Mouse (Mus musculus) urinary bladder, adult 2 months (tissue): ENCODE results near the gene Rer1. TPM values are rescaled to one million over a fixed set of nuclear protein-coding genes. Genes with fewer than 3 reads are reported as not detected.
A peak's percentile ranks its signal among the peaks of the same experiment; 100 is the strongest.

Experiments used
- DNase-seq: peaks from one replicate; pipeline ENCODE4 v3.0.0; 2022; ENCODE audit warnings: low spot score
- polyA plus RNA-seq: library from polyadenylated mRNA; depleted of rRNA; stranded (reverse); fragments of >200 nt; gene quantifications from 2 replicates; pipeline ENCODE4 v1.2.3, GENCODE M21; 2012

Gene Rer1
- polyA plus RNA-seq, 1 experiment: 159 TPM

DNA sequence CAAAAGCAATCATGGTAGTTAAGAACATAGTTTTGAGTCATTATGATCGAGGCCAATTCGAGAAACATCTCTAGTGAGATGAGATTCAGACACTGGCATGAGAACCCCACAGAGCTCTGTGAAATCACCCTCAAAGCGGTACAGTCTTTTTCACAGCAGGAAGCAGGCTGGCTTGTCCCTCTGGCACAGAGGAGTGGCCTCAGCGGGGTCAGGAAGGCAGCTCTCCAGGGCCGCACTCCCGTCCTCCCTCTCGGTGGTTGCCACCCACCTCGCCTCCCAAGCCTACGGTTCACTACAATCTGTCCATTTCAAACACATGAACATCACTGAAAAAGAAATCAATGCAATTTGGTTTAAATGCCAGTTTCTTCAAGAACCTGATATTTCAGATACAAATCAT lies 11.8 kb downstream of the Rer1 start:
- no peak for DNase-seq

DNA sequence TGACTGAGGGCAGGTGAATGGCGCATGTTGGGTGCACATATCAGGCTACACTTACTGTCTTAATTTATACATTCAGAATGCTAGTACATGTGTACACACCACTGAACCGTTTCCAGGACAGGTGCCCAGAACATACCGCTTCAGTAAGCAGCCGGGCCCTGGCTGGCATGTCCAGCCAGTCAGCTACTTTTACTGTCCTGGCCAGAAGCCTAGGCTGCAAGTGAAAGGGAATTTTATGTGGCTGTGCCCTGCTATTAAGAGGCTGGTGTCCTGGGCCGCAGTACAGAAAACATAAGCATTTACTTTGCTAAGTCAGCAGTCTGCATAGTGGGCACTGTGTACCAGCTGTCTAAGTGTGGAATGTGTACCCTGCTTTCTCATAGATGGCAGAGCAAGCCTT lies 15.3 kb downstream of the Rer1 start:
- DNase-seq: no peak

DNA sequence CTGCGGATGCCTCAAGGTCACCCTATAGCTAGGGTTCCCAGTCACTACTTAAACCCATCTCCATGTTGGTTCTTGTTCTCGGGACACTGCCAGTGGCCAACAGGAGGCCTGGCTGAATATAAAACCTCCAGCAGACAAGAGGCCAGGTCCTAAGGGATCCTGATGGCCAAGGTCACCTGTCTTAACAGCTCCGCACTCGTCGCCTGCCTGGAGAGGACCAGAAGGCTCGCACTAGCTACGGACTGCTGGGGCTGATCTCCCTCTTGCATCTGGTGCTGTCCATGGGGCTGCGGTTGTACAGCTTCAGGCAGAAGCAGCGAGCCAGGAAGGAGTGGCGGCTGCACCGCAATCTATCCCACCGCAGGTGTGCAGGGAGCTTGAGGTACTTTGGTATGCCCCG lies 16.0 kb downstream of the Rer1 start:
- no peak for DNase-seq

DNA sequence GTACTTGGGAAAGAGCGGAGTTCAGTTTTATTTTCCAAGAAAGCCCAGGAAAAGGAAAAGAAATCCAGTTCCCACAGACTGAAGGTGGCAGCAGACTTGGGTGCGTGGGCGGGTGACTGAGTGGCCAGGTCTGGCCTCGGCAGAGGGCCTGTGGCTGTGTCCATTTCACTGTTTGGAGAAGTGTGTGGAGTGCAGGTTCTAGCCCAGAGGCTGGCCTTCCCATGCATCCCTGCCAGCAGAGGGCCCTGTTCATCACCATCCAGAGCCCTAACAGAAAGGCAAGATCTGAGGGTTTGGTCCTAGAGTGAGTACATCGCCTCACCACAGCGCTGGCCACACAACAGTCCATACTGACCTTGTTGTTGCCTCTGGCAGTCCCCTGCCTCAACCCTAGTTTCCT lies 17.0 kb downstream of the Rer1 start:
- no peak for DNase-seq

DNA sequence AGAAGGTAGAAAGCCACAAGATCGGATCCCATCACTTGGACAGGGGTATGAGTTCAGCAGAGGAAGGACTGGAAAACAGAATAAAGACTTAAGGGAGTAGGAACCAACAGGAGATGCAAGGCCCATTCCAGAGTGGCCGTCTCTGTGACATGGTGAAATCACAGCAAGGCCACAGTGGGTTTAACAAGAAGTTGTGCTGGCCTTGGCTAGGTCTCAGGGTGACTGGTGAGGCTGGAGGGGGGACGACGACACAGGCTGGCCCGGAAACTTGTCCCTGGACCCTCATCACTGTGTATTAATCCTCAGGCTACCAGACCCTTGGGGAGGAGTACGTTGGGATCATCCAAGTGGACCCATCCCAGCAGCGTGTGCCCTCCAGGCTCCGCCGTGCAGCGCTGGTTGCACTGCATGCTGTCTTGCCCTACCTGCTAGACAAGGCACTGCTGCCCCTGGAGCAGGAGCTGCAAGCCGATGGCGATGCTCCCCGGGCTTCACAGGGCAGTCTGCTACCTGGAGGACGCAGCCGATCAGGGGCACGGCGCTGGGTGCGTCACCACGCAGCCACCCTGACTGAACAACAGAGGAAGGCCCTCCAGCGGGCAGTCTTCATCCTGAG lies 17.7 kb downstream of the Rer1 start:
- DNase-seq: no peak

DNA sequence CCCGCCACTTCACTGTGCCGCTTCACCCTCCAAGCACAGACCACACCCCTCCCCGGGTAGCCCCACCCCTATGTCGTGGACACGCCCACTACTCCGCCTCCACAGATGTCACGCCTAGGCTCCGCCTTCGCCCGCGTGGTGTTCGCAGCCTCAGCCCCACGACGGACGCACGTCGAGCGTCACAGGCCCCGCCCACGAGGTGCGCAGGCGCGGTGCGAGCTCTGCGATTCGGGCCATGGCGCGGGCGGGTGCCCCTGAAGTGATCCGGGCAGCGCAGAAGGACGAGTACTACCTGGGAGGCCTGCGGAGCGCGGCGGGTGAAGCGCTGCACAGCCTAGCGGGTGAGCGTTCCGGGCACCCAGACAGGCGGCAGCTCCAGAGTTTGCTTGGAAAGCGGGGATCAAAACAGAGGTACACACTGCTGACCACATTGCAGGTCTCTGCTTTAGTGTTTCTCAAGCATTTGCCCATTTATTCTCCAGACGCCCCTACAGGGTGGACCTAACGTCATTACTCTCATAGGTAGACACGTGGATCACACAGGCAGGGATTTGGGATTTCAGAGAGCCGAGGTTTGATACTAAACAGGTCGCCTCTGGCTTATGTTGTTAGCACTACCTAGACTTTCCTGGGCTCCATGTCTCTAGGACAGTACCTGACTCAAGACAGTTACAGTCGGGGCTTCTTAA lies 19.2 kb downstream of the Rer1 start, which contains the start of gene Pex10:
Pex10 (plus strand) TSS at position 183 of the 689 bp plus-strand sequence.
- peak; percentile 92 for DNase-seq

DNA sequence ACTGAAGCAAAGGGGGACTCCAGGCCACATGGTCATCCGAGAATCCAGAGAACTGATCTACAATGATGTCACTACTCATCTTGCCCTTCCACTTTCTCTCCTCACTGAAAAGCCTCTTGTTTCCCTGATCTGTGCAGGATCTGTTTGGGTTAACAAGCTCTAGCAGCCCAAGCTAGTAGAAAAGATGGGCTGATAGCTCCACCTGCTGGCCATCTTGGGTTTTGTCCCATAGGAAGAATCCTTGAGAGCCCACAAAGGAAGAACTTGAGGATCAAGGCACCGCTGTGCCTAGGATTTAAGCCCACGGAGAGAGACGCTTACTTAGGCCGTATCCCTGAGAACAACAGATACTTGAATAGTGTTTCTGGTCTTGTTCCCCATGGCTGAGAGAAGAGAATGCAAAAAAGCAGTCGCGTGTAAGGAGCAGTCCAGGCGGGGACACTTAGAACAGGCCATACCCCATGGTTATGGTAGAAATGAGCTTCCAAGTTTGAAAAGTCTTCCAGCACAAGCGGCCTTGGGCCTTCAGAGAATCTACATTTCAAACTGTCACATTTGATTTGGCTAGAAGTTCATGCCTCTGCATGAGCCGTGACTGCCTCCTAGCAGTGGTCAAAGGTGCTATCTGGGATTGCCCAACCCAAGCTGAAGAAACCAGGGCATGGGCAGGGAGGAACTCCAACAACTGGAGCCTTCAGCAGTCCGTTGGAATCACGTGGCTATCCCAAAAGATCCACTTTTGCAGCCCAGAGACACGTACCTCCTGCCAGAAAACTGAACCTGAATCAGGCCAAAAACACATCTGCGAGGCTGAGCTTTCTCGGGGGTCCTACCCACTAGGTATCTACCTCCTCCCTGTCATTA lies 20.0 kb downstream of the Rer1 start:
- DNase-seq: no peak

DNA sequence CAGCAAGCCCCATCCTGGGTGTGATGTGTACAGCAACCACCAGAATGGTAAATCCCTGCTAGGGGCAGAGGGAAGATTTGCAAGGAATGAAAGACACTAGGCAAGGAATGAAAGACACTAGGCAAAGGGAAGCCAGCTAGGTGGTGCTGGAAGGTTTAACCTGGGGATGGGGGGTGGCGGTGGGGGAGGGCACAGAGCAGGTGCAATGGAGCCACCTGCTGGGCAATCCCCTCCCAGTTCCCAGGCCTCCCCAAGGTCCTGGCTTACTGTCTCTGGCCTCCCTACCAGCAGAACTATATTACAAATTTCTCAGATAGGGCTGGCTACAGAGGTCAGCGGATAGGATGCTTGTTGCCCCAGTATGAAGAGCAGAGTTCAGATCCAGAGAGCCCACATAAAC lies 21.7 kb downstream of the Rer1 start:
- no peak for DNase-seq

DNA sequence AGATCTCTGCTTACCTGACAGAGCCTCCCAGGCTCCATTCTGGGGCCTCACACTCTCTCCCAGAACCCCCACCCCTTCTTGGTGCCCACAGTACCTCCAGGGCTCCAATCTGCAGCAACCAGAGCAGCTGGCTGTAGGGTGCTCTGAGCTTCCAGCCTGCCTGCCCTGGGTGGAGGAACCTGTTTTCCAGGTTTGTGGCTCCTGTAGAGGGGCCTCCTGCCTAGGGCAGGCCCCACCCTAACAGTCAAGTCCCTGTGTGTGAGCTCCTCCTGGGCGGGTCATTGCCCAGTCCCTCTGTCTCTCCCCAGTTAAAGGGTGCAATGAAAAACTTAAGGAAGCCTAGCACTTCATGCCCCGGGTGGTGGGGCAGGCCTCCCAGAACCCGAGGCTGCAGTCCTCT lies 22.3 kb downstream of the Rer1 start:
- no peak for DNase-seq

DNA sequence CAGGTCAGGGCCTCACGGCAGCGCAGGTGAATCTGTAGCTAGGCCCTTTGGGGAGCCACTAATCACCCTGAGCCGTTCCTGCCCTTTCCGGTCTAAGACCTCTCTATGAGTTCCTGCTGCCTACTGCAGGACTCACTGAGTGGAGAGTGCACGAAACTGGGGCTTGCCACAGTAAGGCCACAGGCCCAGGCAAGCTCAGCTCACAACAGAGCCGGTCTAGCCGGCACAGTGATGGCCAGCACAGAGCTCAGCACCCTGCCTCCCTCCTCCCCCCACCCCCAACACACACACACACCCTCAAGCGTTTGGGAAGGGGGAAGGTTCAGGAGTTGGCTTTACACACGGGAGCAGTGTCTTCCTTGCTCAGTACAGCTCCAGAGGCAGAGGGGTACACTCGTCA lies 27.9 kb downstream of the Rer1 start:
- peak; percentile 53 for DNase-seq

DNA sequence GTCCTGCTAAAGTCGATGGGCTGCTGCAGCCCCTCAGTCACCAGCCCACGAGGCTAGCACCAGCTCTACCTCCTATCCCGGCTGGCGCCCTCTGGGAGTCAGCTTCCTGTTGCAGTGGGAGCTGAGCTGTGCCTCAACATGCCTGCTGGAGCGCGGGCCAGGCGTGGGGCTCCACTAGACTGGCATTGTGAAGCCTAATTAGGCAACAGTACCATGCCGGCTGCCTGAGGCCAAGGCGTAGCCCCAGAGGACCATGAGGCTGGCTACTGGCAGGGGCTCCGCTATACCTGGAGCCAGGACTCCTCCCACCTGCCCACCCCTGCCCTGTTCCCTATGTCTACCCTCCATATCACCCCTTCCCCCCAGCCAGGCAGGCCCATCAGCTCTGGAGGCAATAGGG lies 29.5 kb downstream of the Rer1 start, which contains the start of gene Plch2:
Plch2 (minus strand) TSS at position 61 of the 400 bp plus-strand sequence.
- DNase-seq: peak; percentile 58

DNA sequence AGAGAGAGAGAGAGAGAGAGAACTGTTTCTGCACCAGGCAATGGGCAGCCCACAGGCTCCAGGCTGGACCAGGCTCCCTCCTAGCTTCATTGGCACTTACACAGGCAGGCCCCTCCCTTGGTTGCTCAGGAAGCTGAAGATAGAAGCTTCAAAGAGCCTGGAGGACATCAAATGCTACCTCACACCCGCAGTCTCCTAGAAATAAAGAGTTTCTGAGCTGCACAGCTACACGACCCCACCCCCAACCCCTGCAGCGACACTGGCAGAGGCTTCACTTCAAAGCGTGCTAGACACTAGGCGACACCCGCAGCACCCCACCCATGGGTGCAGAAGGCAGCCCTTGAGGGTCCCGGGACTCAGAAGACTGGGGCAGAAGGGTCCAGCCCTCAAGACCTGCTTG lies 36.1 kb downstream of the Rer1 start:
- DNase-seq: no peak

DNA sequence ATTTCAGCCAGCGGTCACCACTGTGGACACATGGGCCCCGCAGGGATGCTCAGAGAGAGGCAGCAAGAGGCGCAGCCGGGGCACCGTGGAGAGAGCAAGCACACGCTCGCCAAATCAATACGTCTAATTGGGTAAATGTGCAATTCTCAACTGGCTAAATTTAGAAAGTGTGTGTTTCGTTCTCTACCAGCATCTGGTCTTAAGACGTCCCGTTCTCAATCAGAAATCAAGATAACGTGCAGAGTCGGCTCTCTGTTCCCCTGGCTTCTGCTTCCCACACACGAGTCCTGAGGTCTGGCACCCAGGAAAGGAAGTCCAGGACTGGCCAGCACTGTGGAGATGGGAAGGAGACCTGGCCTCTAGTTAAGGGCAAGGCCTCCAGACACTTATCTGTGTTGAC lies 39.5 kb downstream of the Rer1 start:
- no peak for DNase-seq

DNA sequence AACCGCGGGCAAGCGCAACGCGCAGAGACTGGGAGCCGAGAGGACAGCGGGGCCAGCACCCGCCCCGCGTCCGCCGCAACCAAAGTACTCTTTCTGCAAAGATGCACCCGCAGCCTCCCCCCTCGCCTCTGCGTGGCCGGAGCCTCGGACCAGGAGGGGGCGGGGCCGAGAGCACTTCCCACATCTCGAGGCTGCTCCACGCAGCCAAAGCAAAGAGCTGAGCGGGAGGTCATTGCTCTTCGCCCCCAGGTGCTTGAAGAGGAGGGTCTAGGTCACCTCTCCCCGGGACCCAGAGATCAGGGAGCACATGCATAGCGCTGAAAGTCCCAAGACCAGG lies 42.9 kb downstream of the Rer1 start:
- no peak for DNase-seq

DNA sequence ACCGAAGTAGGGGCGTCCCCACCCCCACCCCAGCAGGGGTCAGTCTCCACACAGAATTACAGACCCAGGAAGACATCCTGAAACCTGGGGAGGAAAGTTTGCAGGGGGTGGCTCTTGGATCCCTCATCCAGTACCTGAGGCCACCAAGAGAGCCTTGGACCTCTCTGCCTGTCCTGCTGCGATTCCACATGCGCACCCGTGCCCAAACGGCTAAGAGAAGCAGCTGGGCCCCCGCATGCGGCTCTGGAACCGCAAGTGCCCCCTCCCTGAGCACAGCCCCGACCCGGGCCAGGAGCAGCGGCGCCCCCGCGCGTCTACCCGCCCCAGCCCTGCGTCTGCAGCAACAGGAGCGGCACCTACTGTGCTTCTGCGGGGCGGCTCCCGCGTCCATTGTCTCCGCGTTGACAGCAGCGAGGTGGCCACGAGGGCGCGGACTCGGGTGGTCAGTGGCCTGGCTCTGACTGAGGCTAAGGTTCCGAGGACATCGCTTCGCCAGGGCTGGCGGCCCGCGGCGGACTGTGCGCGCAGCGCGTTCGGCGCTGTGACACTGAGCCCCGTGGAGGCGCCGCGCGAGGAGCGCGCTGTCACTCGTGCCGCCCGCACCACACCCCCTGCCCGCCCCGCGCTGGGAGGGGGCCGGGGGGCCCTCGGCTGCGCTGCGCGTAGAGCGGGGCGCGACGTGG lies 43.4 kb downstream of the Rer1 start:
- DNase-seq: no peak

DNA sequence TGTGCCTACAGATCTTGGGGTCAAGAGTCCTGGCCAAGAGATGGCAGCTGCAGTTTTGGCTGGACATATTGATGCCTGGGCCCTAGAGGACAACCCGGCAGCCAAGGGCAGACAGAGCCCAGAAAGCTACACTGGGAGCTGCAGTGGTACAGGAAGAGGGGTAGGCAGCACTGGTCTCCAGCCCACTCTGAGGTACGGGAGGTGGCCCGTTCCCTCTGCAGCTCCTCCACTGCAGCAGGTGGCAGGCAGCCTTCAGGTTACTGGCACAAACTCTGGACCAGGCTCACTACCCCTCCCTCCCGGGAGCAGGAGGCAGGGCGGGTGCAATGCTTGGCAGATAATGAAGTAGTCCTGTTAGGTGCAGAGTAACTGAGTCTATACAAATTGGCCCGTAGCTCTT lies 45.5 kb downstream of the Rer1 start:
- no peak for DNase-seq

DNA sequence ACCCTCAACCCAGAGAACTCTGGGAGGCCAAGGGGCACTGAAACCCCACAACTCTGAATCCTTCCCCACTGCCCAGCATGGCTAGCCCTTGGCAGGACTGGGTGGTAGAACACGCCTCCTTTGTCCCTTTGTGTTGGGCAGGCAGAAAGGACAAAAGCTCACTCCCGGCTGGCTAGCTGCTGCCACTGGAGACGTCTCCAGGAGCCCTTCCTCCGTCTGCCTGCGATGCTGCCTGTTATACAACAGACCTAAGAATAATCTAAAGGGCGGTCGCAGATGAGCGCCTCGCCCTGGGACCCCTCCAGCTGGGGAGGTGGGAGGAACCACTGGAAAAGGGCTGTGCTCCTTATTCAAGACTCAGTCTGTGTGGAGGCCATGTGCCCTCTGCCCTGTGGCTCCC lies 46.0 kb downstream of the Rer1 start:
- no peak for DNase-seq

DNA sequence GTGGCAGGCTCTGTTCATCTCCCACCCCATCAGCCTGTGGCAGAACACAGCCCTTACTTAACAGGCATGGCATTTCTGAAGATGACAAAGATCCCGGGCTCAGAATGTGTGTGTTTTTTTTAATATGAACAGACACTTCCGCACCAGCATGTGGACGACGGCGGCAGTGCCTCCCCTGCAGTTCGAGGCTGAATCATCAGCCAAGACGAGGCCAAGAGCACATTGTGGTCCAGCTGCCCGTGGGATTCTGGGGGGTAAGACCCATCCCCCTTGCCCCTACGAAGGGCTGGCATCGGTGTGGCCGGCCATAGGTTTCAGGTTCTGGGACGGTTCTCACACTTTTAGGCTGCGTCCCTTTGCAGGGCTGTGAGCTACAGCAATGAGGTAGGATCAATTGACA lies 51.4 kb downstream of the Rer1 start:
- no peak for DNase-seq

DNA sequence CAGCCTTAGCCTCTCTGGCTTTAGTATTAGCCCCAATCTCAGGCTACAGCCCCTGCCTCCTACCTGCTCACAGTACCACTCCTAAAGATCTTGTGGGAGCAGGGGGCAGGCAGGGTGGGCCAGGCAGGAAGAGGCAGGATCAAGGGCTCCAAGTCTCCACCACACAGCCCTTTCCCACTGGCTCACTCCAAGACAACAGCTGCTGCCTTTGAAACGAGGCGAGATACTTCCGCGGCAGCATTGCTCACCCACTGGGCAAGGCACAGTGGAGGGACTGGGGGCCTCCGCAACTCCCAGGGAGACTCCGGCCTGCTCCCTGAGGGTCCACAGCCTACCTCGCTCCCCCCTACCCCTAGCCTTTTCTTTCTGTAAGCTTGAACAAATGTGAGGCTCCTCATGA lies 52.0 kb downstream of the Rer1 start:
- DNase-seq: no peak

DNA sequence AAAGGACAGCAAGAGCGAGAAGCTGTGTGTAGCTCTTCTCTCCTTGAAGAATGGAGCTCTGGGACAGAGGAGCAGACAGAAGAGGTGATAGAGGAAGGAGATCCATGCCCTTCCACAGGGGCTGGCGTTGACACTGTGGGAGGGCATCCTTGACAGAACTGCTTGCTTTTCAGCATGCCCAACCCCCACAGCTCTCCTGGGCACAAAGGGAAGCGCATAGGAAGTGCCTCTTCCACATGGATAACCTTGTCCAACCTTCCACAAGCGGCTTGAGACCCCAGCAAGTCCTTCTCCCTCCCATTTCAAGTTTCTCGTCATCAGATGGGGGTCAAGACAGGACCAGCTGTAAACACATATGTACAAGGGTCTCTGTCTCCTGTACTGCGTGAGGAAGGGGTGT lies 53.1 kb downstream of the Rer1 start:
- no peak for DNase-seq

DNA sequence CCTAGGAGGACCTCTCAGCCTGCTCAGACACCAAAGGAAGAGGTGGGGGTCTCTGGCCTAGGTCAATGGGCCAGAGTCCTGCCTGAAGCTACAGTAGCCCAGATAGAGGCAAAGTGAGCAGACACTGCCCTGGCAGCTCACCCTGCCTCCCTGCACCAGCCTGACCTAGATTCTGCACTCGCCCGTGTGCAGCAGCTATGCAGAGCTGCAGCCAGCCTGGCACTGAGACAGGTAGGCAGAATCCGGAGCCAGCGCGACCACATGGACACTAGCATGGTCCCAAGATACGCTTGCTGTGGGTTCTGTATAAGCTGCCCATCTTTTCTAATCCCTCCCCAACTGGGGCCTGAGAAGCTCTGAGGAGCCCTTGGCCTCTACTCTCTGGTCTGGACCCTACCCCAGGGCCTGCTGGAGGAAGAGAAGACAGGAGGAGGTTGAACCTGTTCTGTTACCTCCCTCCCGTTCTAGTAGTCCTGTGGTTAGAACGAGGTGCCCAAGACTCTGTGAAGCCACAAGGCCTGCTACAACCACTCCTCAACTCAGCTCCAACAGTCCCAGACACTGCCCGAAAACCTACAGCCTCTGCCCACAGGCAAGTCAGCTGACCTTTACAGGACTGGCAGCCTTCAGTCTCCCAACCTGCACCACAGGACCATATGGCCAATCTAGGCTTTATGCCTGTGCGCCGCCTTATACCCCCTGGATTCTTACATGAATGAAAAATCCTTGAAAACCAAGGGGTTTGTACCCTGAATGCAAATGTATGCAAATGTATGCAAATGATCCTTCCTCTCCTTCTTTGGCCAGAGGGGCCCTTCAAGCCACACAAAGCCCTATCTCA lies 61.8 kb downstream of the Rer1 start:
- no peak for DNase-seq
